Mouse (Mus musculus): ENCODE data around the gene Phc3. TPM values are rescaled to one million over a fixed set of nuclear protein-coding genes. Genes with fewer than 3 reads are reported as not detected.
"Not testable (repeated sequence)": the region's sequence is repeated elsewhere in the genome, so short reads cannot be mapped to it uniquely, and the experiment has no call there.

The Phc3 gene
- total RNA-seq, 2 experiments from 2014 or later, result 11.8 to 12.2 TPM

- DNase-seq (ENCODE audit: low spot score), result no peak
Observed at GRCm38 (mm10) chr3:30887449-30887848, 81.8 kb downstream of the Phc3 start.

- no peak for DNase-seq (ENCODE audit: low spot score)
Observed at GRCm38 (mm10) chr3:30876709-30877108, 92.5 kb downstream of the Phc3 start.

DNA sequence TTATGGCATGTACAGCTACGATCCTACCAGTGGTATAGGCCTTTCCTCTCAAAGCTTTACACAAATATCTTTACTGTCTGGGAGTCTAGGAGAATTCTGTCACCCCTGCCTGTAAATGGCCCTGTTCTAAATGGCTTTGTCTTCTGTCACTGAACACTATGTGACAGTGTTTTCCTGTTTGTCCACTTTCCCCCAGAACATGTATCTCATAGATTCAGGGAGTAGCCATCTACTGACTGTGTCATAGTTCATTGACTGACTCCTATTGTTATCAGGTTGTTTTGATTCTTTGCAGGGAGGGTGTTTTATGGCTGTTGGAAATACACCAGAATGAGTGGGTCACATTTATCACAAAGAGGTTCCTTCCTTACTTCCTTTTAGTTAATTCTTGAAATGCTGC, 99.2 kb downstream of the Phc3 start:
- DNase-seq (ENCODE audit: low spot score), result no peak

- no peak for DNase-seq (ENCODE audit: low spot score)
Observed at GRCm38 (mm10) chr3:30868625-30869024, 100.6 kb downstream of the Phc3 start.

GRCm38 (mm10) chr3:30868176-30868575, 101.0 kb downstream of the Phc3 start:
- no peak for DNase-seq (ENCODE audit: low spot score)

DNA sequence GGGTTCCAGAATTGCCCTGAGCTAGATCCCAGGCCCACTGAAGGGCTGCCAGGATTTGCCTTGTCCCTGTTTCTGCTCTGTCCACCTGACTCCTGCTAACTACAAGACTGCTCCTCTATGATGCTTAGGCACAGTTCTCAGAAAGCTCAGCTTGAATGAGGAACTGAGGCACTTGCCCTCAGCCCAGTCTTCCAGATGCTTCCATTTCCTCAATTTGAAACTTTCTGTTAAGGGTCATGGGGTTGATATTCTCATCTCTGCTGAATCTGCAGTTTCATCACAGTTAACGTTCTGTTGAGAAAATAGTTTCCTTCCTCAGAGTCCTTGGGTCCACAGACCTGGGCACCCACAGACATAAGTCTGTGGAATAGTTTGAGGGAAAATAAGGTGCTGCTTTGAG, 104.6 kb downstream of the Phc3 start:
- DNase-seq (ENCODE audit: low spot score), result no peak

DNA sequence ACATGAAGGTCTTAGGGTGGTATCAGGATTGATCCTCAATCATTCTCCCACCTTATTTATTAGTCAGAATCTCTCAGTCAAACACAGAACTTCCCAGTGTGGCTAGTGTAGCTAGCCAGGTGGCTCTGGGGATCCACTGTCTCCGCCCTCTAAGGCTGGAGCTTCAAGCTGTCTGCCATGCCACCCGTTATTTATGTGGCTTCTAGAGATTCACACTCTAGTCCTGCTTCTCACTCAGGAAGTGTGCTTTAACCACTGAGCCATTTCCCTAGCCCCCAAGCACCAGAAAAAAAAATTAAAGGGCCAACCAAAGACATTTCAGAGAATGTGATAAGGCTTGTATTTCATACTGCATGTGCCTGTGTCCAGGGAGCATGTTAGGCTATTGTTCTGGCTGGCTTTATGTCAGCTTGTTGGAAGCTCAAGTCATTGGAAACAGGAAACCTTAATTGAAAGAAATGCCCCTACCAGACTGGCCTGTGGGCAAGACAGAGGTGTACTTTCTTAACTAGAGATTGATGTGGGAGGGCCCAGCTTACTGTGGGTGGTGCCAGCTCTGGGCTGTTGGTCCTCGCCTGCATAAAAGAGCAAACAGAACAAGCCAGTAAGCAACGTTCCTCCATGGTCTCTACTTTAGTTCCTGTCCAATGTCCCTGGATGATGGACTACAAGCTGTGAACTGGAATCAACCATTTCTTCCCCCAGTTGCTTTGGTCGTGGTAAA, 105.3 kb downstream of the Phc3 start:
- no peak for DNase-seq (ENCODE audit: low spot score)

GRCm38 (mm10) chr3:30860705-30861104, 108.5 kb downstream of the Phc3 start:
- no peak for DNase-seq (ENCODE audit: low spot score)

- not testable (repeated sequence) for DNase-seq (ENCODE audit: low spot score)
Observed at GRCm38 (mm10) chr3:30859599-30859998, 109.6 kb downstream of the Phc3 start.

DNA sequence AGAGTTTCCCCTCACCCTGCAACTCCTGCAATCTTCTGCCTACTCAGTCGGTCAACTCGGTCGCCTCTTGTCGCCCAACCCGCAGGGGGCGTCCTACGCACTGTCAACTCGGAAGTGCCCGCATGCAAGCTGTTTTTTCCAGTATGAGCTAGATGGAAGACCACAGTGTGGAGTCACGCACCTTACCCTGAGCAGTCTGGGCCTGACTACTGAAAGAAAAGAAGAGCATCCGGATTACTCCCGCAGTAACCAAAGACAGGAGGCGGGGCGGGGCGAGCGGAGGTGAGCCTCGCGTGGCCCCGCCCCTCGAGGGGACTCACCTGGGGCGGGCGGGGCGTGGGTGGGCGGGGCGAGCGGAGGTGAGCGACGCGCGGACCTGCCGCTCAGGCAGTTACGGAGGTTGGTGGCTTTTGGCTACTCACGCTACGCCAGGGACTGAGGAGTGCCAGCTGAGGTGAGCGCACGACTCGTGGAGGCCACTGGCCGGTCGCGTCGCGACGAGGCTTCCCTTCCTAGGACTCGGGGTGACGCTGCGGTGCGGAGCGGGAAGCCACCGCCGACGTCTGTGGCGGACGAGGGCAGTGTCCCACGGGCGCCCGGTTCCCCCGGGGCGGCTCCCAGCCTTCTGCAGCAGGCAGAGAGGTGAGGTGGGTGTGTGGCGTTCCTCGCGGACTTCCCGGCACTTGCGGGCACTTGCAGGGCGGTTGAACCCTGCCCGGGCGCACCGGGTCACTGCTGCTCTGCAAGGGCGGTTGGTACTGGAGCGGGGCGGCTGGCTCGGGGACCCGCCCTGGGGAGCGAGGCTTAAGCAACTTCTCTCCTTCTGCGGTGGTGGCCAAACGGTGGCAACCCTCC, 113.4 kb downstream of the Phc3 start, which contains the start of gene Gpr160:
Gpr160 (plus strand) TSS at position 347 of the 855 bp plus-strand sequence.
- DNase-seq (ENCODE audit: low spot score), result peak; percentile 55

- DNase-seq (ENCODE audit: low spot score), result no peak
Observed at GRCm38 (mm10) chr3:30853596-30853995, 115.6 kb downstream of the Phc3 start.

GRCm38 (mm10) chr3:30851422-30851821, 117.8 kb downstream of the Phc3 start:
- DNase-seq (ENCODE audit: low spot score), result no peak

Other genes with a start within 250 kb of the Phc3 start
- not detected for gene Samd7, start 223.1 kb downstream of the Phc3 start, total RNA-seq (2021)
- 10 to 100 TPM; 36.9 to 39.0 TPM for gene Sec62, start 176.5 kb downstream of the Phc3 start, total RNA-seq (2021)
- gene Gpr160, start 113.5 kb downstream of the Phc3 start, total RNA-seq (2021), result under 1 TPM; 0.84 to 0.88 TPM
- 1 to 10 TPM; 2.6 to 5.1 TPM for gene Prkci, start 26.3 kb upstream of the Phc3 start, total RNA-seq (2021)
- 10 to 100 TPM; 13.2 to 17.1 TPM for gene Skil, start 125.6 kb upstream of the Phc3 start, total RNA-seq (2021)
- gene Cldn11, start 180.5 kb upstream of the Phc3 start, total RNA-seq (2021), result under 1 TPM in 1 of 2 experiments, not detected in 1; 0.19 TPM